Mouse (Mus musculus) cerebellum, adult 2 months (tissue): Measurements from ENCODE around the gene Teddm1a.

Experiments
- CTCF ChIP-seq: fragments of 200-500 bp; IDR thresholded peaks from 2 replicates; pipeline ENCODE4 v1.5.1; 2011; ENCODE audit warnings: low read depth, mild to moderate bottlenecking, control low read depth, low read length, moderate library complexity, borderline replicate concordance; ENCODE audit not compliant: insufficient read depth
- POLR2A ChIP-seq: fragments of 200-500 bp; IDR thresholded peaks from 2 replicates; pipeline ENCODE4 v1.6.1; 2011; ENCODE audit warnings: low read length, control low read depth, borderline replicate concordance; ENCODE audit not compliant: insufficient read depth

DNA sequence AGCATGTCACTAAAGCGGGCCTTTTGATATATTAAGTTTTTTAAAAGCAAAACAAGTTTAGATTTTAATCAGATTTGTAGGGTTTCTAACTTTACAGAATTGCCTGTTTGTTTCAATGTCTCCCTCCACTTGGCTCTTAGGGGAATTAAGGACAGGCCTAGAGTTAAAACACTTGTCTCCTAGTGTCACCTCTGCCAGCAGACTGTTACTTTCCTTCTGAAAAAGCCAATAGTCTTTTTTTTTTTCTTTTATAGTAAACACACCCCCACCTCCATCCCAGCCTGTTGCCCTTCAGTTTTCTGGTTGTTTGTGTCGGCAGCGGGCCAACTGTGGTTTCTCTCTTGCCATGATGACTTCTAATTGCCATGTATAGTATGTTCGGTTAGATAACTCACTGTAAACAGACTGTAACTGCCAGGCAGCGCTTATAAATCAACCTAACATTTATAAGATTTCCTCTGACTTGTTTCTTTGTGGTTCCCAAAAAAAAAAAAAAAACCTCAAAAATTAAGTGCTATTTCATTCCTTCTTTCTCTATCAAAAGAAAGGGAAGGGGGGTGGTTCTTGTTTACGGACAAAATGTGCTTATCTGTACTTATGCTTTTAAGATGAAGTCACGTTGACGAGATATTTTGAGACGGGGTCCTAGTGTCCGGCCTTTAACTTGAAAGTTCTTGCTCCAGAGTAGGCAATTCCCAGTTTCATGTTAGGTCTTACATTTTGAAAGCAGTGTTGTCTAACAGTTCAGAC is 17.8 kb downstream of the Teddm1a start:
- TF ChIP-seq CTCF = no peak
- no peak for TF ChIP-seq POLR2A
